Mouse (Mus musculus) testis, adult 2 months (tissue): ENCODE data around the gene Prr29.

Experiments used
- CTCF ChIP-seq: fragments of 200-500 bp; IDR thresholded peaks from 2 replicates; pipeline ENCODE4 v1.5.1; 2012; ENCODE audit warnings: low read depth, mild to moderate bottlenecking, inconsistent platforms, low read length, moderate library complexity; ENCODE audit not compliant: control insufficient read depth, insufficient read depth, insufficient replicate concordance
- POLR2A ChIP-seq: fragments of 200-500 bp; IDR thresholded peaks from 2 replicates; pipeline ENCODE4 v1.6.1; 2012; ENCODE audit warnings: low read depth, mild to moderate bottlenecking, inconsistent platforms, low read length, moderate library complexity; ENCODE audit not compliant: control insufficient read depth

DNA sequence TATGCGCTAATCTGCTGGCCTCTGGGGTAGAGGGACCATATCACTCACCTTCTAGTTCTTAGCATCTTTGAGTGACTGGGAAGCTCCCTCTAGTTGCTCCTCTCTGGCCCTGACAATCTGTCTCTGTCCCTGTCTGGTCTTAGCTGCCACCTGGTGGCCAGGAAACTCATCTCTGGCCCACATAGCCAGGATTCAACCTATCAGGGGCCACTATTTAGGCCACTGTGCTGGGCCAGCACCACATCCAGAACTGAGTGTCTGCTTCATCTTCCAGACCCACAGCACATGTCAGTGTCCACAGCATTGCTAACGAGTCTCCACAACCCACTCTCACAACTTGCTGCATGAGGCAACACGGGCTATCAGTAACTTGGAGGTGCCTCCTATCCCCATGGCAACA lies 32.4 kb downstream of the Prr29 start:
- TF ChIP-seq CTCF (peak; percentile 17; the same call in 1 of the 2 replicates), POLR2A (no peak)
